Mouse (Mus musculus): ENCODE measurements around the gene Bach1.

Bach1 gene

DNA sequence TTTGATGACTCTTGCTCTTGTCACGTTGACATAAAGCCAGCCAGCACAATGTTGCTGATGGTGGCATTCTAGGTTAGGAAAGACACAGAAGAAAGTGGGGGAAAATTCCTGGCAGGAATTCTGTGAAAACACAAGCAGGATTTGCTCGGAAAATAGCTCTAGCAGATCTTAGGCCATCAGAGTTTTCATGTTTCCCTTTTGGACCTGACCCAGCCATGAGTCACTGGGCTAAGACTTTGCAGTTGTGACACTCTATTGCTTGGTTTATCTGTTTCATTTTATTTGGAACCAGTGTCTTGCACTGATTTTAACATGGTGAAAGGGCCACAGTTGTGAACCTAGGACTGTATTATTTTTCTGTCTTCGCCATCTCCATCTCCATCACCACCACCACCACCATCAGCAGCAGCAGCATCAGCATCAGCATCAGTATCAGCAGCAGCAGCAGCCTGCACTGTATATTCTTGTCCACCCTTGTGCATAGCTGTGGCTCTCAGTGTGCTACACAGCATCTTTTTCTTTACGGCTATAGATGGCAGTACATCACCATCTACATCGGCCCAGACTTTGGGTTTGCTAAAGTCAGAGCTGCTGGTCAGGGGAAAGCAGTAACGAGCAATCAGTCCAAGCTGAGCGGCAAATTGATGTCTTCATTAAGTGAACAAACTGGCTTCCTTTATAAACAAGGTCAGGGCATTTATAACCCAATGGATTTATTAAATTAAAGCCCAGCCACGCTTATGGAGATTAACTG is 46.6 kb downstream of the Bach1 start:
- no peak for DNase-seq

DNA sequence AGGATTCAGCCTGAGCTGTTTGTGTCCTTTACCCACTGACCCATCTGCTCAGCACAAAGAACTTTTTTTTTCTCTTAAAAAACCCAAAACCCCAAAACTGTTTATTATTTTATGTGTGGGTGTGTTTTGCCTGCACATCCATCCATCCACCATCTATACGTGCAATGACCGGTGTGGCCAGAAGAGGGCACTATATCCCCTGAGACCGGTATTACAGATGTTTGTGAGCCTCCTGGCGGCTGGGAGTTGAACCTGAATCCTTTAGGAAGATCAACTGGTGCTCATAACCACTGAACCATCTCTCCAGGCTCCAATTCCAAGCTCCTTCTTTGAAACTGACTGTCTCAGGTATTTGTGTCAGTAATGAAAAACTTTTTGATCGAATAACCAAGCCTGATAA is 48.0 kb downstream of the Bach1 start:
- DNase-seq, result peak; percentile 29

DNA sequence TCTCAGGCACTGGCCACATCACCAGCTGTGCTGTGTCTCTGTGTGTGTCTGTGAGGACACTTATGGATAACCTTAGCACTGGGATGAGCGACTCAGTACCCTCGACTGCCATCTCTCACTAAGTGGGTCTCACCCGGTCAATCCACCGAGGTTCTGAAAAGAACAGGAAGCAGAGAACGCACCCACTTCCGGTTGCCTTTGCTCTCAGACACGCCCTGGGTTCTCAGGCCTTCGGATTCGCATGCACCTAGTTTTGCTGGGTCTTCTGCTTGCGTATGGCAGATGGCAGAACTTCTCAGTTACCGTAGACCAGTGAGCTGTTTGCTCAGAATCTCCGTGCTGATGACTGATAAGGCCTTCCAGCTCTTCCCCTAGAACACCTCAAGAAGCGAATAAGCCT is 52.5 kb downstream of the Bach1 start:
- DNase-seq, result no peak

DNA sequence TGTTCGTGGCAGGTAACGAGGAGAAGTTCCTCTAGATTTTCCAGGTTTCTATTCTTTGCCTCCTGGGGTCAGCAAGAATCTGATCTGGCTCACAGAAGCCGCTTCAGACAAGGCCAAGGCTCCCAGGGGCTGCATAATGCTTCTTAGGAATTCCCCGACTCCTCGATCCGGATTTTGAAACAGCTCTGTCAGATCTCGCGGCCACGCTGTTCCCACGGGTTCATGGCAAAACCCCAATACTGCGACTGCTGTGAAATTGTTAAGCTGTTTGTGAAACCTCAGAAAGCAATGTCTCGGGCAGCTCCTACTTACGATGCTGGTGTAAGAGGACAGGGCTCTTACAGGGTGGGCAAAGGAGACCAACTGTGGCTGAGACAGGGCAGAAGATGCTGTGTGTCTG is 53.7 kb downstream of the Bach1 start:
- DNase-seq, result no peak

DNA sequence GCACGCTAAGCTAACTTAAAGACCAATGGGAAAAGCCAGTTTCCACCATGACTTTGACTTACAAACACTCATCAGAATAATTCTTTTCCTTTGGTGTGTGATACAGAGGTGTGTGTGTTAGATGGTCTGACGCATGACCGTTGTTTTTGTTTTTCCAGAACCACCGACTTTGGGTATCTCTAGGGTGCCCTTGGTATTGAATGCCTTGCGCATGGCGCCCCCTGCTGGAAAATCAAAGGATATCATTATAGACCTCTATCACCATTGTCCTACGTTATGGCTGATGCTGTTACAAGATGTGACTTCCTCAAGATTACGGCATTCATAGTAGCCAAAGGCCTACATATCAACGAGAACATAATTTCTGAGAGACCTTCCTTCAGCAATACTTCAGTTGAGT is 56.1 kb downstream of the Bach1 start:
- DNase-seq, result peak; percentile 19

DNA sequence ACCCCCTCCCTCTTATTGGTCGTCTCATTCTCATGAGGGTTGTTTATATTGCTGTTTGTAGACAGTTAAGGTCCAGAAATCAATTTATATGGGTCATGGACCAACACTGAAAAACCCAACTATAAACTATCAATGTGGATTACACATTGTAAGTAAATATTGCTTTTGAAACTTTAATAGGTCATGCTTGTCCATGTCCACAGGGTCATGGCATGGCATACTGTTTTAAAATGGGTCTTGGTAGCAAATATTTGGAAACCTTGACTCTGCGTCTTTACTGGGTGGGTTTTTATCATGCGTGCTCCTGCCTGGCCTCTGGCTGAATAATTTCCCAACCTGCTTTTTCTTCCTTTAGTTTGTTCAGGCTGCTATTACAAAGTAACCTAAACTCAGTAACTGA is 57.2 kb downstream of the Bach1 start:
- DNase-seq, result no peak

DNA sequence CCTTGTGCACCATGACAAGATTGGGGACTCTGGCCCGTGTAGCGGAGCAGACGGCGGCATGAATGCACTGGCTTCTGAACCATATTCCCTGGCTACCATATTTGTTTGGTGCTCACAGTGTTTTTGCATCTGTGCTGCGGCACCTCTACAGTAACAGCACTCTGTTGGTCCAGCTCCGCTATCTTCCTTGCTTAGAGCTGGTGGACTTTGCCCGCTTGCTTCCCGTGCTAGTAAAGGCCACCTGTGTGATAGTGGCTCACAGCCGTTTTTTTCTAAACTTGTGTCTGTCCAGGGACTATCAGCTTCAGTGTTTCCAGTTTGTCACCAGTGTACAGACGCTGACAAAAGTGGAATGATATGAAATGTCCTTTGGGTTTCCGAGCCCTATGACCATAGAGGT is 59.3 kb downstream of the Bach1 start:
- DNase-seq, result no peak

DNA sequence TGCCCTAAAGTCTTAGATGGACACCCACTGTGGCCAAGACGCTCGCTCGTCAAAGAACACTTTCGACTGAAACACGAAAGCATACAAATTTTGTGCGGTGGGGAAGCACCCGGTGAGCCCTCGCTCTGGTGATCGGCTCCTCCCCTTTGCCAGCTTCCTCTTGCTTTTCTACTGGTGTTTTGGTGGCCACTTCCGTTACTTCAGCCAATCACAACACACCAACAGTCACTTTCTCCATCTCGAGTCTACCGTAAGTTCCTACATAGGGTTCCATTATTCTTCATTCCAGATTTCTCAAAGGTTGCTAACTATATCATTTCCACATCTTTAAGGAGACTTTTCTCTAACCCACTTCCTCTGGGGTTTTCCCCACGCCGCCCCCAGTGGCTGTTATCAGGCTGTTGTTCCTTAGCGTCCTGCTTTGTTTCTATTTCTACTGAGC is 65.9 kb downstream of the Bach1 start:
- DNase-seq, result no peak

DNA sequence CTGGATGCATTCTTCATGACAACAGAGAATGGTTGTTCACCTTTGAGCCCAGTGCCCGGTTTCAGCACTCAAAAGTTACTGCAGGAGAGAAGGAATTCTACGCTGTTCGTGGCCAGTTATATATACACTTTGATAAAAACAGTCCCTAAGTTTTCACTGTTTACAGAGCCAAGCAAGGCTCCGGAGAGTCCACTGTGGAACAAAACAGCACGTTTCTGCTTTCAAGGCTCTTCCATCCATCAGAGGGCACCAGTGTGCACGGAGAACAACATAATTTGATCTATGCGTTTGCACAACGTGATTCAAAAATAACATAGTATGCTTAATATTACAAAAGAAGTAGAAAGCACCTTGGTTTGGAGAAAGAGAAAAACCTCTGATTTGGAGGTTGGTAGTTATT is 67.2 kb downstream of the Bach1 start:
- no peak for DNase-seq

DNA sequence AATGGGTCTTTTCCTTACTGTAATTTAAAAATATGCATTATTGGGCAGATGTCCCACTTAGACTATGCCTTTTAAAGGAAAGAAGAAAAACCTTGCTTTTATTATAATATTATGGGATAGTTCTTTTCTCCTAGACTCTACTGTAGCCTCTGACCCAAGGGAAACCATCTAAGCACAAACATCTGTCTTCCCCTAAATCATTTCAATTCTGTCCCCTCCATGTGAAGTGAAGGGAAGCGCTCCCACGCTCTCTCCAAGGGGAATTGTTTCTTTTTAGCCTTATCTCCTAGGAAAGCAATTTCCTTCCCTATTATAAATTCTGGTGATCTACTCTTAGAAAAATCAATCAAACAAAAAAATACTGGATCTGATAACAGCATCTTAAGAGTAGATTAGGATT is 71.8 kb downstream of the Bach1 start:
- DNase-seq, result no peak

DNA sequence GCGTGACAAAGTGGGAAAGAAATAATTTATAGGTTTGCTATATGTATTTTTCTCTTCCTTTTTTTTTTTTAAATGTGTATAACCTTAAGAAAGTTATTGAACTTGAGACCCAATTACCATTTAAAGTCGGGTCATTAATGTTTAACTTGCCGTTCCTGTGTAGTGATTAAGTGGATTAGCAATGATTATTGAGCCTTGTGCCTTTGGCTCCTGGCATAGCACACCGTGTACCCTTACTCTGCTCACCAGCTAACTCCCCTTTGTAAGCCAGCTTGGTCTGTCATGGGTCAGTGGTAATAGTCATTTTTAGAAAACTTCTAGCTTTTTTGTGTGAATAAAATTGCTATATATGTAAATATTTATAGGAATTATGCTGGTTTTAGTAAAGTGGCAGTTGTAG is 73.2 kb downstream of the Bach1 start:
- DNase-seq, result no peak

DNA sequence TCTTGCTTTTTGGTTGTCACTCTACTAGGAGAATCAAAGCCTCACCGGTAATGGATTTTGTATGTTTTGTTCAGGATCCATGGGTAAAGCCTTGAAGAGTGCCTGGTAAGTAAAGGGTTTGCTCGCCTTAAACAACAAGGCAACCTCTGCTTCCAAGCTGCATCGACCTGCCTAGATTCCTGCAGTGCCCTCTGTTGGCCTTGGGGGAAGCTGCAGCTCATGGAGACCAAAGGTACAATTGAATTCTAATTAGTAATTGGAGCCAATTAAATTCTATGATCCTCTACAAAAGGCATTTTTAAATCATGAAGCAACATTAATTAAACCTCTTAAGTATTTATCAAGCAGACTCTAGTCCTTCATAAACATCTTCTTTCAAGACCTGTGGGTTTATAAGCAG is 75.7 kb downstream of the Bach1 start:
- no peak for DNase-seq

DNA sequence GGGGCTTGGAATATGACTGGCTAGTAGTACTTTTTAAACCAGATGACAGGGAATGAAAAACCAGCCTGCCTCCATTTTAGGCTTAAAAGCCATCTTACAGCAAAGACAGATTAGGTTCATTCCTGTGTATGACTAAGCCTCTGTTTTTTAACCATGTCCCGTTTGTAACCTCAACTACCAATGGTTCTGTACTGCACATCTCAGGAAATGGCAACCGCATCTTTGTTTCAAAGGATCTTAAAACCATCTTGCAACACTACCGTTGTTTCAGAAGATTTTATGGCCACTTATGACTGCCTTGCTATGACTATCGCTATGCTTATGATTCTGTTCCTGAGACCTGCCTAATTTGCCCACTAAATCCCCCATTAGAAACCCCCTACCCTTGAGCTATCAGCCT is 78.6 kb downstream of the Bach1 start:
- DNase-seq, result no peak

DNA sequence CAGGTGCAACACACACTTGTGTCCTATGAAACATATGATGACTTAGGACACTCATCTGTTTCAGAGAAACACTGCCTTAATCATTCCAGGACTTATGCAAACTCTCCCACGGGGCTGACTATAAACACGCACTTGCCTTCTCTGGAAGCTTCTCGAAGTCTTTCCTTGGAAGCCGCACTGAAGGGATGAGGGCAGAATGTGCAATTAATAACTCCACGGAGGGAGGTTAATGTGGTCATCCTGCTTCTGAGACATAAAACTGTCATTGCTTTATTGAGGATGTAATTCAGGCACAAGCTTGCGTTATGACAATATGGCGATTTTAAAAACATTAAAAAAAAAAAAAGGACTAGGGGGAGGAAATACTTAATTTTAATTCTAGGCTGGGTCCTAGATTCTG is 82.9 kb downstream of the Bach1 start:
- no peak for DNase-seq

Data from layer of hippocampus, adult 9-11 months (tissue).